Mouse (Mus musculus): ENCODE data around the gene Wipi1. TPM values are rescaled to one million over a fixed set of nuclear protein-coding genes. Genes with fewer than 3 reads are reported as not detected.

The Wipi1 gene
- polyA plus RNA-seq, 1 experiment from 2014 or later = 21.5 TPM

DNA sequence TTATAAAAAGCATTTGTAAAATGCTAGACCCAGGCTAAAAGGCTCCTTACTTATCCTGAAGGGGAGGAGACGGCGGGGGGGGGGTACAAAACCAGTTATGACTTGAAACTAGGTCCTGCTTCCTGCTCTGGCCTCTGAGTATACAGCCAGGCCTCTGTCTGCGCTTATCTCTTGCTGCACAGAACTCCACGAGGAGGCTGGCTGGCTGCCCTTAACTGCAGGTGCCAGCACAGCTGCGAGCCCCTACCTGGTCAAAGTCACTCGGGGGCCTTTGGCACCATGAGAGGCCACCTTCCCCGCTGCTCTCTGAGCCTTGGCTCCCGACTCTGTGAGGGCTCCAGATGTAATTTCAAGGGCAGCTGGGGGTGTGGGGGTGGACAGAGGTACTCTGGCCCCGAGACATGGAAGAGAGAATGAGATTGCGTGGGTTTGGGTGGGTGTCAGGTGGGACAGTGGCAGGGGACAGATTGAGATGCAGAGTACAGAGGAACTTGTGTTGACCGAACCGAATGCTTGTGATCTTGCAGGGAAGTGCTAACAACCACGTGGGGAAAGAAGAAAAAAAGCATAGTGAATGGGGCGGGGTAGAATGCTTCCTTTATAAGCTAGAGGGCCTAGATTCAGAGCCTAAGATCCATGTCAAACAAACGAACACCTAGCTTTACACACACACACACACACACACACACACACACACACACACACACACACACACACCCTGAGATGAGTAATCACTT, 24.0 kb downstream of the Wipi1 start:
- Histone ChIP-seq H3K9ac (no peak overlapping the region), H3K4me2 (replicated peaks) (no peak overlapping the region), H3K4me3 (no peak overlapping the region), H3K4me1 (no peaks in the 10 kb centered on the region), H3K9me3 (no peaks in the 10 kb centered on the region), H3K27me3 (replicated peaks) (no peaks in the 10 kb centered on the region), H3K27ac (no peak overlapping the region), H3K36me3 (no peaks in the 10 kb centered on the region)
- 75% methylated on average over 15 of the region's 15 CpGs for WGBS
- ATAC-seq (ENCODE audit: low FRiP score, low read depth) = no peak

DNA sequence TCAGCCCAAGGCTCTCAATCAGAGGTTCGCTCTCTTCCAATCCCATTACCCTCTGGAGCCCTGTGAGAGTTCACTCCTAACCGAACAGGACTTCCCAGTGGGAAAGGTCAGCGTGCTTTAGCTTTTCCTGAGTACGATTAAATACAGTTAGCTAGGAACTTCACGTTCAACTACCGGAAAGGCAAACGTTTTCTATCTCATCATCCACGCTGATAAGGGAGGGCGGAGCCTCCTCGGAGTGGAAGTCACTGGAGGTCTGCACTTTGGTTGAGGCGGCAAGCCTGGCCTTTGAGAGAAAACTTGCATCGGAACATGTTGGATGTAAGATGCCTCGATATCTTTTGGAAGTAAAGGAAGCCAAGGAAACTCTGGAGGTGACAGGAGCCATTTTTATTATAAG, 24.7 kb downstream of the Wipi1 start:
- no peak overlapping the region for H3K27ac ChIP-seq
- no peaks in the 10 kb centered on the region for H3K36me3 ChIP-seq
- H3K4me1 ChIP-seq = no peaks in the 10 kb centered on the region
- WGBS = 70% methylated on average over 13 of the region's 13 CpGs
- no peak overlapping the region for H3K9ac ChIP-seq
- H3K4me2 ChIP-seq (replicated peaks) = no peak overlapping the region
- H3K27me3 ChIP-seq (replicated peaks) = no peaks in the 10 kb centered on the region
- H3K9me3 ChIP-seq = no peaks in the 10 kb centered on the region
- no peak overlapping the region for H3K4me3 ChIP-seq
- no peak for ATAC-seq (ENCODE audit: low FRiP score, low read depth)

DNA sequence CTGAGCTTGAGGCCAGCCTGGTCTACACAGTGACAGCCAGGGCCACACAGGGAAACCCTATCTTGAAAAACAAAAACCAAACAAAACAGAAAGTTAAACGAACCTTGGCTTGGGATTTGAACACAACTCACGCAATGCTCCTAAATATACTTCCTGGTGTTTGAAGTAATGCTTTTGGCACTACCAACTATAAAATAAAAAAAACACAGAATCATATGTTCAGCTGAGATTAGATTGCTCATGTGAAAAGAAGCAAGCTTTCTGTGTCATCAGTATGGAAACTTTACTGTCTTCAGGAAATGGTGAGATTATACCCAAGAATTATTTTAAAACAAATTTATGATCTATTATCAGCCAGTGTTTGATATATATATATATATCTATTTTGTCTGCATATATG, 25.3 kb downstream of the Wipi1 start:
- Histone ChIP-seq H3K27ac (no peak overlapping the region), H3K4me3 (no peak overlapping the region), H3K36me3 (no peaks in the 10 kb centered on the region), H3K4me1 (no peaks in the 10 kb centered on the region), H3K9me3 (no peaks in the 10 kb centered on the region), H3K4me2 (replicated peaks) (no peak overlapping the region), H3K9ac (no peak overlapping the region), H3K27me3 (replicated peaks) (no peaks in the 10 kb centered on the region)
- WGBS = 84% methylated on average over 2 of the region's 2 CpGs
- no peak for ATAC-seq (ENCODE audit: low FRiP score, low read depth)

DNA sequence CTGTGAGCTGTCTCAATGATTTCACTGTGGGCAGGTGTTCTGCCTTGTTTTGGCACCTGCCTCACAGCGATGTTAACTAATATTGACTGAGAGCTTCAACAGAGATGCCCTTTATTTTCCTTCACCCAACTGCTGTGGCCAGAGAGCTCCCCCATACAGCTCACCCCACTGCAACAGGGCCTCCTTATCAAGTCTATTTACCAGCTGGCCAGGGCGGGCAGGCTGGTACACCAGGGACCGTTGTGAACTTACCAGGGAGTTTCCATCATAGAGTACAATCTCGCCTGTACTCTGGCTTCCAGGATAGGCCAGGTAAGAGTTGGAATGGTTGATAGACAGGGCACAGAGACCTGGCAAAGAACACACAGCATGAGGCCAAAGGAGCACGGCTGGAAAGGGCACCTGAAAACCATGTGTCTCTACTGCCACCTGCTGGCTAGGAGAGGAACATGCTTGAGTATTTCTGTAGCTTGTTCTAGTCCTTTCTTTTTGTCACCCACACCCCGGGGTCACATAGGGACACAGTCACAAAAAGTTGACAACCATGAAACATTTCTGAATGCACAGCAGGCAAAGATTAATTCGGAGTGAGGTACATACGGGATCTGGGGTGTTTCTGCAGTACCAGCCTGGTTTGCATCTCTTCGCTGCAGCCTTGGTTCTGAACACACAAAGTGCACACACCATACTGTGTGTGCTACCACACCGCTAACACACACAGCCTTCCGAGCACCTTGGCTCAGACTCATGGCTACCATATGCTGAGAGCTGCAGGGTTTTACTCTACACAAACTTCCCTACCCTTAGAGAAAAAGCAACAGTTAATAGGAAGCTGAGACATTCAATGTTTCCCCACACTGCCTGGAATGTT, 26.7 kb downstream of the Wipi1 start:
- H3K4me2 ChIP-seq (replicated peaks) = no peak overlapping the region
- no peaks in the 10 kb centered on the region for H3K27me3 ChIP-seq (replicated peaks)
- WGBS = 47% methylated on average over 11 of the region's 11 CpGs
- no peak overlapping the region for H3K4me3 ChIP-seq
- H3K27ac ChIP-seq = no peak overlapping the region
- peak; percentile 29; the same call in 1 of the 2 replicates for ATAC-seq (ENCODE audit: low FRiP score, low read depth)
- H3K4me1 ChIP-seq = no peaks in the 10 kb centered on the region
- no peaks in the 10 kb centered on the region for H3K36me3 ChIP-seq
- H3K9me3 ChIP-seq = no peaks in the 10 kb centered on the region
- no peak overlapping the region for H3K9ac ChIP-seq

DNA sequence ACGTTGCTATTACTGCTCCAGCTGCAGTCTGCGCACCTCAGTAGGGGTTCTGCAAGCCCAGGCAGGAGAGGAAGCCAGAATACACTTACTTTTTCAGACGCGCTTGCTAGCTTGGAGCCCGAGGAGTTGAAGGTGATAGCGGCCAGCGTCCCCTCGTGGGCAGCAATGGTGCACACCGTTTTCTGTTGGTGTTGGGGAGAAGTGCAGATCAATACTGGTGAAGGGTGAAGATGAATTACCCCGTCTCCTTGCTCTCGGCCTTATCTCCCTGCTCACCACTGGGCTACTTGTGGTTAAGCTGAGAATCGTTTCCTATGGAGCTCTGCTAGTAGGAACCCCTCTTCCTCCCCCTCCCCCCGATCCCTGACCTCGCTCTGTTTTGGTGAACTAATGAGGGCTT, 27.8 kb downstream of the Wipi1 start:
- H3K36me3 ChIP-seq = no peaks in the 10 kb centered on the region
- no peak for ATAC-seq (ENCODE audit: low FRiP score, low read depth)
- H3K4me2 ChIP-seq (replicated peaks) = no peak overlapping the region
- H3K4me1 ChIP-seq = no peaks in the 10 kb centered on the region
- H3K27me3 ChIP-seq (replicated peaks) = no peaks in the 10 kb centered on the region
- no peaks in the 10 kb centered on the region for H3K9me3 ChIP-seq
- H3K9ac ChIP-seq = no peak overlapping the region
- H3K4me3 ChIP-seq = no peak overlapping the region
- H3K27ac ChIP-seq = no peak overlapping the region
- WGBS = 76% methylated on average over 14 of the region's 14 CpGs

DNA sequence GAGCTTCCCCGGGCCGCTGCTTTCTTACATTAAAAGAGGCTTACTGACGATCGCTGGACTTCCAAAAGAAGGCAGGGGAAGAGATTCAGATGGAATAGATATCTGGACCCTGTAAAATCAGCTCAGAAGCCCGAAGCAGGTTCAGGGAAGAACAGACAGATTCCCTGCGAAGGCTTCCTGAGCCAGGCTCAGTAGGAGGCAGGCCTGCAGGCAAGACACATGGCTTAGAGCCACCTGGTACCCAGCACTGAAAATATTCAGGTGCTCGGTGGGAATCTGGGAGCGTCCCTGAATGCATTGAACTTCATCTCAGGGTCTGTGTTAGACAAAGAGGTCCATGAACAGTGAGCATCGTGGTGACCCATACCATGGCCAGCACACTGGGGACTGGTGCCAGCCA, 31.8 kb downstream of the Wipi1 start:
- Histone ChIP-seq H3K4me2 (replicated peaks) (no peak overlapping the region), H3K27me3 (replicated peaks) (no peaks in the 10 kb centered on the region), H3K36me3 (no peaks in the 10 kb centered on the region), H3K9me3 (no peaks in the 10 kb centered on the region), H3K4me3 (no peak overlapping the region), H3K4me1 (no peaks in the 10 kb centered on the region), H3K27ac (no peak overlapping the region), H3K9ac (no peak overlapping the region)
- WGBS = 89% methylated on average over 9 of the region's 9 CpGs
- ATAC-seq (ENCODE audit: low FRiP score, low read depth) = 0 out of 2 replicates have a peak, but pooled peaks have one; percentile 25

DNA sequence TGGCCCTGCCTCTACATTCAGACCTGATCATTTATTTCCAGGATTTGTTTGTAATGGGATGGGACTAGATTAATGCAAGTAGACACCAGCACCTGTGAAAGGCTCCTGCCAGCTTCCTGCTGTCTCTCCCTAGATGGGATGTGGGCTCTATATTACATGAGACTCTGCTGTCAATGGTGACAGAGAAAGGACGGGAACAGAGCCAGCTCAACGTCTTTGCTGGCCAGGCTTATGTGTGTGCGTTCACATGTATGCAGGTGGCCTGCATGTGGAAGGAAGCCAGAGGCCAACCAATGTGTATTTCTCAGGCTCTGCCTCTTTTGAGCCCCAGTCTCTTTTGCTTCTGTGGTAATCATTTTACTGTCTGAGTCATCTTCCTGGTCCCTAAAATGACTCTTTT, 33.2 kb downstream of the Wipi1 start:
- Histone ChIP-seq H3K4me1 (no peaks in the 10 kb centered on the region), H3K9ac (no peak overlapping the region), H3K27me3 (replicated peaks) (no peaks in the 10 kb centered on the region), H3K4me3 (no peak overlapping the region), H3K4me2 (replicated peaks) (no peak overlapping the region), H3K9me3 (no peaks in the 10 kb centered on the region), H3K27ac (no peak overlapping the region), H3K36me3 (no peaks in the 10 kb centered on the region)
- no peak for ATAC-seq (ENCODE audit: low FRiP score, low read depth)
- 86% methylated on average over 3 of the region's 3 CpGs for WGBS

DNA sequence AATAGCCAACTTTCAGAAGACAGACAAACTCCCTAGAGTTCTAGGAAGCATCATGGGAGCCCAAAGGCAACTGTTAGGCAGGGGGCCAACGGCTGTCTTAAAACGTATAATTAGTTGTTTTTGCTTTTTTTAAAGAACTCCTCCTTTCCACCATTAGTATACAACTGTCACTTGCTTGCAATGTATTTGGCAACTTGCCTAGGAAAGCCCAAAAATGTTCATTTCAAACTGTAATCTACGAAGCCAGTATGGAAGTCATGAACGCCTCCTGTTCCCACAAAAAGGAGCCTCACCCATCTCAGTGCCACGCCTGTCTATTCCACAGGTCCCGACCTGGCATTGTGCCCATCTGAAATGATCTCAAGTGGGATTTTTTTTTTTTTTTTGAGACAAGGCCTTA, 35.9 kb downstream of the Wipi1 start:
- H3K4me2 ChIP-seq (replicated peaks) = no peak overlapping the region
- H3K9me3 ChIP-seq = no peaks in the 10 kb centered on the region
- no peaks in the 10 kb centered on the region for H3K36me3 ChIP-seq
- no peak overlapping the region for H3K4me3 ChIP-seq
- H3K9ac ChIP-seq = no peak overlapping the region
- no peaks in the 10 kb centered on the region for H3K4me1 ChIP-seq
- H3K27me3 ChIP-seq (replicated peaks) = no peaks in the 10 kb centered on the region
- no peak for ATAC-seq (ENCODE audit: low FRiP score, low read depth)
- WGBS = 92% methylated on average over 6 of the region's 6 CpGs
- H3K27ac ChIP-seq = no peak overlapping the region

DNA sequence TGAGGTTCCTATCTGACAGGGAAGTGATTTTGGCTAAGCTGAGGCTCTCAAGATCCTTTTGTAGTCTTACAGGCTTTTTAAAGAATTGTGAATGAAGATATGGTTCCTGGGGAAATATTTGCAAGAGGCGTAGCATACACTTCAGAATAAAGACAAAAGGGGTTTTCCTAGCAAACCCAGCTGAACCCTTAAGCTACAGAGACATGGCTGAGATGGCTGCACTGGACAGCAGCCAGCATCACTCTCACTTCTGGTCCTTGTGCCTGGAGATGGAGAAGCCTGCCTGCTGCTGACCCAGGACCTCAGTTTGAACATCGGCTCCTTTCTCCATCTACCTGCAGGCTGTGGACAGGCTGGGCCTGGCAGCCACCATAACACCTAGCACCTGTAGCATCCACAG, 37.2 kb downstream of the Wipi1 start:
- H3K4me2 ChIP-seq (replicated peaks) = no peak overlapping the region
- H3K9me3 ChIP-seq = no peaks in the 10 kb centered on the region
- no peak overlapping the region for H3K9ac ChIP-seq
- no peaks in the 10 kb centered on the region for H3K27me3 ChIP-seq (replicated peaks)
- H3K36me3 ChIP-seq = no peaks in the 10 kb centered on the region
- 91% methylated on average over 2 of the region's 2 CpGs for WGBS
- H3K4me3 ChIP-seq = no peak overlapping the region
- H3K4me1 ChIP-seq = no peaks in the 10 kb centered on the region
- no peak for ATAC-seq (ENCODE audit: low FRiP score, low read depth)
- H3K27ac ChIP-seq = no peak overlapping the region

DNA sequence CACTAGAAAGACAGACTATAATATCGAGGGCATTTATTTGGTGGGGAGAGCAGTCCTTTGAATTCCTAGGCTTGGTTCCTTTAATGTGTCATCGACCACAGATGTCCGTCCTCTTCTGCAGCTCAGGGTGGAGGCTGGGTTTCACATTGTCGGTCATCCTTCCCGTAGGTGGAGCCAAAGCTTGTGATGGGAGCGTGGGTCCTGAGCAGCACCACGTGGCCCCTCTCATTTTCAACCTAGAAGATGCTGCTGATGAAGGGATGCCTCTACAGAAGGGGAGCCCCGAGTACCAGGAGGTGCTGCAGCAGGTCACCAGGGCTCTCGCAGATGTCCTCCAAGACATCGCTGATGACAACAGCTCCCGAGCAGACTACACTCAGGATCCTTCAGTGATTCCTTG, 39.7 kb downstream of the Wipi1 start:
- Histone ChIP-seq H3K27ac (no peak overlapping the region), H3K36me3 (no peaks in the 10 kb centered on the region), H3K4me1 (no peaks in the 10 kb centered on the region), H3K4me3 (no peak overlapping the region), H3K27me3 (replicated peaks) (no peaks in the 10 kb centered on the region), H3K9ac (no peak overlapping the region), H3K4me2 (replicated peaks) (no peak overlapping the region), H3K9me3 (no peaks in the 10 kb centered on the region)
- 91% methylated on average over 11 of the region's 11 CpGs for WGBS
- no peak for ATAC-seq (ENCODE audit: low FRiP score, low read depth)

DNA sequence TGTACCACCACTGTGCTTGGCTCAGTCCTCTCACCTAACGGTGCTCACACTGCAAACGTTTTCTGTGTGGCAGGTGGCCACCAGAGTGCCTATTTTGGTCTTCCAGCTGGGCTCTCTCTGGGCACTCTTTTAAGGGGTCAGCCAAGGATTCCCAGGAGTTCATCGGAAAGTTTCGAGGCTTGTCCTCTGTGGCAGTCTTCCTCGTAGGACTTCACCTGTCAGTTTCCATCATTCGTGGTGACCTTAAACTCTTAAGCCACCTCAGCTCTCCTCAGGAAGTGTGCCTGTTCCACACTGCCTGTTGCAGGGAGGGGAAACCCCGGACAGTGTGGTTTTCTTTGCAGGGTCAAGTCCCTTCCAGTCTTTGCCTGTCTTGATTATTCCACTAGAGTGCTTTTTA, 42.0 kb downstream of the Wipi1 start:
- no peak for ATAC-seq (ENCODE audit: low FRiP score, low read depth)
- Histone ChIP-seq H3K9me3 (no peaks in the 10 kb centered on the region), H3K4me2 (replicated peaks) (no peak overlapping the region), H3K4me3 (no peak overlapping the region), H3K9ac (no peak overlapping the region), H3K4me1 (no peaks in the 10 kb centered on the region), H3K36me3 (no peaks in the 10 kb centered on the region), H3K27ac (no peak overlapping the region), H3K27me3 (replicated peaks) (no peaks in the 10 kb centered on the region)
- WGBS = 79% methylated on average over 7 of the region's 7 CpGs

DNA sequence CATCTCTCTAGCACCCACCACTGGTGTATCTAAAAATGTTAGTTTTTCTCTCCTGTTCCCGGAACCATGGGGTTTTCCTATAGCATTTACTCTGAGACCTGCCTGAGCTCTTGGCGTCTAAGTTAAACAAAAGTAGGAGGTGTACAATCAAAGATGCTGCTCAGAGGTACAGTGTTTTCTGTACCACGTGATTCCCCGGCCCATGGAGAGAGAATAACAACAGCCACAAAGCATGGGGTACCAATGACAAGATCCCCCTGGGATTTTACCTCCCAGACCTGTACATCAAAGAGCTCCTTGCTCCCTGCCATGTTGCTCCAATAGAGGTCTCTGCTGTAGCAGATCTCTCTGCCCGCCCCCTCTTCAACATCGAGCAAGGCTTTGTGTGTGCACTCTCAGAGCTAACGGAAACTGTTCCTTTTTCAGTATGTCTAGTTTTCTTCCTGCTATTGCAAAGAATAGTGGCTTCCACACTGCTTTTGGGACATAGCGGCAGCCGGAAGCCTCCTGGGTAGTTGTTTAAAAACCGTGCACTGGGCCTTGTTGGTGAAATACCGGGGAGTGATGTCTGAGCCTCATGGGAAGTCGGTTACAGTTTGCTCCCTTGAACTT, 42.7 kb downstream of the Wipi1 start:
- Histone ChIP-seq H3K27me3 (replicated peaks) (no peaks in the 10 kb centered on the region), H3K9ac (no peak overlapping the region), H3K36me3 (no peaks in the 10 kb centered on the region), H3K4me3 (no peak overlapping the region), H3K4me1 (no peaks in the 10 kb centered on the region), H3K27ac (no peak overlapping the region), H3K4me2 (replicated peaks) (no peak overlapping the region), H3K9me3 (no peaks in the 10 kb centered on the region)
- 71% methylated on average over 12 of the region's 12 CpGs for WGBS
- ATAC-seq (ENCODE audit: low FRiP score, low read depth) = no peak

Data from neural tube, embryonic 12.5 days (tissue).